Mouse (Mus musculus) neural tube, embryonic 14.5 days (tissue): Measurements from ENCODE around the gene Pank2. TPM values are rescaled to one million over a fixed set of nuclear protein-coding genes. Genes with fewer than 3 reads are reported as not detected.

Experiments used
- ATAC-seq: fragments of 200-750 bp; cut with Nextera tagmentation; 2 replicates; pipeline ENCODE4 v1.8.0; 2017; ENCODE audit warnings: low read depth, mild to moderate bottlenecking, moderate TSS enrichment, moderate library complexity
- H3K27ac ChIP-seq: fragments of 300-500 bp; sonication (generic); 2 replicates; pipeline ENCODE4 v1.5.1; 2014; ENCODE audit warnings: low read depth, mild to moderate bottlenecking, control low read depth, low read length, moderate library complexity, mixed read lengths
- H3K27me3 ChIP-seq: fragments of 300-500 bp; sonication (generic); 2 replicates; pipeline ENCODE4 v1.6.1; 2014; ENCODE audit warnings: low read length; ENCODE audit not compliant: control insufficient read depth, insufficient read depth
- H3K36me3 ChIP-seq: fragments of 300-500 bp; sonication (generic); 2 replicates; pipeline ENCODE4 v1.6.1; 2014; ENCODE audit warnings: low read length, mixed read lengths; ENCODE audit not compliant: control insufficient read depth, insufficient read depth
- H3K4me1 ChIP-seq: fragments of 300-500 bp; sonication (generic); 2 replicates; pipeline ENCODE4 v1.6.1; 2014; ENCODE audit warnings: low read length; ENCODE audit not compliant: control insufficient read depth, insufficient read depth
- H3K4me2 ChIP-seq: fragments of 300-500 bp; sonication (generic); 2 replicates; pipeline ENCODE4 v1.6.1; 2014; ENCODE audit warnings: mild to moderate bottlenecking, low read depth, low read length, control low read depth
- H3K4me3 ChIP-seq: fragments of 300-500 bp; sonication (generic); 2 replicates; pipeline ENCODE4 v1.5.1; 2014; ENCODE audit warnings: low read depth, low read length, control low read depth, mixed read lengths
- H3K9ac ChIP-seq: fragments of 300-500 bp; sonication (generic); replicated peaks from 2 replicates; pipeline ENCODE4 v1.6.1; 2014; ENCODE audit warnings: low read depth, mild to moderate bottlenecking, control low read depth, low read length, mixed read lengths
- H3K9me3 ChIP-seq: fragments of 300-500 bp; sonication (generic); 2 replicates; pipeline ENCODE4 v1.6.1; 2016; ENCODE audit warnings: low read length; ENCODE audit not compliant: control insufficient read depth
- WGBS: fragments of 180-500 bp; shearing (Covaris S2); extraction: QIAGEN DNeasy Blood & Tissue Kit; methylation state at CpG from one replicate; pipeline ENCODE4 v1.1.7; 2014; 5-methylcytosine and 5-hydroxymethylcytosine counted together
- polyA plus RNA-seq: library from polyadenylated mRNA; unstranded; fragments of >200 nt; fragmentation: Nextera tagmentation; extraction: Ambion mirVana; gene quantifications from 2 replicates; pipeline ENCODE4 v1.2.1, GENCODE M21; 2014

Gene Pank2
- polyA plus RNA-seq, 1 experiment from 2014 or later, result 28.7 TPM

- WGBS, result 53% methylated on average over 2 of the region's 2 CpGs
- no peak overlapping the region for H3K9ac ChIP-seq
- peak; percentile 24; the same call in 1 of the 2 replicates for ATAC-seq
- no peak overlapping the region for H3K27ac ChIP-seq
- no peaks in the 10 kb centered on the region for H3K27me3 ChIP-seq
- no peak overlapping the region for H3K4me2 ChIP-seq
- H3K4me1 ChIP-seq, result no peaks in the 10 kb centered on the region
- no peak overlapping the region for H3K4me3 ChIP-seq
- no peaks in the 10 kb centered on the region for H3K36me3 ChIP-seq
- no peaks in the 10 kb centered on the region for H3K9me3 ChIP-seq
Observed at GRCm38 (mm10) chr2:131254329-131254713, 8.0 kb upstream of the Pank2 start.

DNA sequence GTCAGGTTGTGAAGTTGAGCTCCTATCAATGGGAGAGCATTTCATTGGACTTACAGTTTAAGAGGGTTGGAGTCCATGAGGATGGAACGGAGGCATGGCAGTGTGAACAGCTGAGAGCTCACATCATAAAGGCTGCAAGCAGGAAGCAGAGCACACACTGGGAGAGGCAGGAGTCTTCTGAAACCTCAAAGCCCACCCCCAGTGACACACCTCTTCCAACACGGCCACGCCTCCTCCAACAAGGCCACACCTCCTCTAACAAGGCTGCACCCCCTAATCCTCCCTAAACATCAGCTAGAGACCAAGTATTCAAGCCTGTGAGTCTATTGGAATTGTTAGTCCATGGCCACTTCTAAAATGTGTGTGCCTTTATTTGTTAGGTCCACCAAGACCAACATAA lies 6.6 kb upstream of the Pank2 start:
- Histone ChIP-seq H3K4me2 (no peak overlapping the region), H3K4me3 (no peak overlapping the region), H3K9ac (no peak overlapping the region), H3K36me3 (no peaks in the 10 kb centered on the region), H3K4me1 (no peaks in the 10 kb centered on the region), H3K9me3 (no peaks in the 10 kb centered on the region), H3K27ac (no peak overlapping the region), H3K27me3 (no peaks in the 10 kb centered on the region)
- WGBS, result 59% methylated on average over 3 of the region's 3 CpGs
- no peak for ATAC-seq

GRCm38 (mm10) chr2:131258693-131259092 lies 3.6 kb upstream of the Pank2 start:
- Histone ChIP-seq H3K36me3 (no peaks in the 10 kb centered on the region), H3K9ac (no peak overlapping the region), H3K4me2 (no peak overlapping the region), H3K4me1 (peaks cover 1% of the 10 kb centered on the region), H3K27me3 (no peaks in the 10 kb centered on the region), H3K9me3 (no peaks in the 10 kb centered on the region), H3K27ac (no peak overlapping the region), H3K4me3 (no peak overlapping the region)
- 84% methylated on average over 8 of the region's 8 CpGs for WGBS
- ATAC-seq, result no peak

DNA sequence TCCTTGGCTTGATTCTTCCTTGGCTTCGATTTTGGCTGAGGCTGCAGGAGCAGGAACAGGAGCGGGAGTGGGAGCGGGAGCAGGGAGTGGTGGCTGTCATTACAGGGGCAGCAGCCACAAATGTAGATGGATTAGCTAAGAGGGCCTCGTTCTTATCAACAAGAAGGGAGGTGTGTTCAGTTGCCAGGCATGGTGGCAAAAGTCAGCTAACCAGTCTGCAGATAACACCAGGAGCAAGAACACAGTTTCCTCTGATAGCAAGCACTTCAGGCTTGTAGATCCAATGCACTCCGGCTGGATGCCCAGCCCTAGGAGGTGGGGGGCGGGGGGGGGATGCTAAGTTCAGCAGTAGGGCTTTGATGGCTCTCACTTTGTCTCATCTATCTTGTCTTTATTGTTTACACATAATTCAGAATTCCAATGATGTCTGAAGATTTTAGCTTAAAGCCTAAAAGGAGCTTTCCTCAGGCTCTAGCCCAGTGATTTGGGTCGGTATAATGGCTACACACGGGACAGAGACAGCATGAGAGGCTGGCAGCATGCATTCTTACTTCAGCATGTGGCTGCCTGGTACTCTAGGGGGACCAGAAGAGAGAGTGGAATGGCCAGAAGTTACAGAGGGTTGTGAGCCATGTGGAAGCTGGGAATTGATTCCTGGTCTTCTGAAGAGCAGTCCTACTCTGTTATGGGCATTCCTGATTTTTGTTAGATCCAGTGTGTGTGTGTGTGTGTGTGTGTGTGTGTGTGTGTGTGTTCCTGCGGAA lies 1.6 kb upstream of the Pank2 start:
- Histone ChIP-seq H3K9ac (no peak overlapping the region), H3K36me3 (no peaks in the 10 kb centered on the region), H3K4me2 (no peak overlapping the region), H3K9me3 (no peaks in the 10 kb centered on the region), H3K27me3 (no peaks in the 10 kb centered on the region), H3K4me3 (no peak overlapping the region), H3K4me1 (peaks cover 14% of the 10 kb centered on the region), H3K27ac (no peak overlapping the region)
- no peak for ATAC-seq
- WGBS, result 70% methylated on average over 9 of the region's 9 CpGs

DNA sequence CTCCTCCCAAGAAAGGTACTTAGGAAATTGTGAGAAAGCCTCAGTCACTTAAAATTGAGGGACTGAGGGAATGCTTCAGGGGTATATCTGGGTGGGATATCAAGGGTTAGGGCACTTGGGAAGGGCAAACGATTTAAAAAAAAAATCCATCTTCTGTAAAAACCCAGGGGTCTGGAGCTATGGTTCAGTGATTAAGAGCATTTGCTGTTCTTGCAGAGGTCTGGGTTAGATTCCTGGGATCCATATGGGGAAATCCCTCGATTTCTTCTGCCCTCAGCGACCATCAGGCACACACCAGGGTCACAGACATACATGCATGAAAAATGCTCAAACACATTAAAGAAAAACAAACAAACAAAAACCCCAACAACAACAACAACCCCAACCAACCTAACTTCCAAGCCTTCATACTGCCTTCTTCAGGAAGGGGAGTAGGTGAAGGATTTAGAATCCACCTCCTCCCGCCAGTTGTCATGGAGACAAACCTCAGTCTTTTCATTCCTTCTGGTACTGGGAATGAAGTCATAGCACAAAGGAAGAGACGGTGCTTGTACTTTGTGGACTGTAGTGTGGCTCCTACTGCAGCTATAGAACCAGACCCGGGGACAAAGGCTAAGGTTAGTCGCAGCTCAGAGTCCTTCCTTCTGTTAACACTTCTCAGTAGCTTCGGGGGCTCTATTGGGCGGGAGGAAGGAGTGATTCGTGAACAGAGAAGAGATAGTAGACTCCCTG lies 648 bp upstream of the Pank2 start:
- Histone ChIP-seq H3K4me2 (peak overlapping the region; percentile 48), H3K27ac (peak overlapping the region; percentile 96), H3K4me1 (peaks cover 14% of the 10 kb centered on the region), H3K9ac (peak overlapping the region; percentile 47; the same call in 1 of the 2 replicates), H3K9me3 (no peaks in the 10 kb centered on the region), H3K4me3 (peak overlapping the region; percentile 84), H3K36me3 (no peaks in the 10 kb centered on the region), H3K27me3 (no peaks in the 10 kb centered on the region)
- WGBS, result 6% methylated on average over 9 of the region's 10 CpGs
- peak; percentile 78 for ATAC-seq

- Histone ChIP-seq H3K9ac (peak overlapping the region; percentile 93), H3K4me1 (peaks cover 14% of the 10 kb centered on the region), H3K27ac (peak overlapping the region; percentile 96), H3K9me3 (no peaks in the 10 kb centered on the region), H3K4me3 (peak overlapping the region; percentile 84), H3K27me3 (no peaks in the 10 kb centered on the region), H3K4me2 (peak overlapping the region; percentile 91), H3K36me3 (no peaks in the 10 kb centered on the region)
- peak; percentile 73 for ATAC-seq
- WGBS, result under 1% methylated on average over 44 of the region's 59 CpGs
Observed at GRCm38 (mm10) chr2:131262680-131263670, 680 bp downstream of the Pank2 start.

DNA sequence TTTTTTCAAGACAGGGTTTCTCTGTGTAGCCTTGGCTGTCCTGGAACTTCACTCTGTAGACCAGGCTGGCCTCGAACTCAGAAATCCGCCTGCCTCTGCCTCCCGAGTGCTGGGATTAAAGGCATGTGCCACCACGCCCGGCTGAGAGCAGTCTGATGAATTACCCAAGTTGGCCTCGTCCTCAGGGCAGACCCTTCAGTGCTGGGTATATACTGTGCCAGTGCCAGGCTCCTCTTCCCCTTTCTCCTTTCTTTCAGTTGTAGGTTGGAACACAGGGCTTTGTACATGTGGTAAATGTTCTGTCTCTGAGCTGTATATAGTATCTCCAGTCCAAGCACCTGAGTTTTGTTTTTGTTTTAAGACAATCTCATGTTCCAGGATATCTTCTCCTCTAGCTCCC lies 1.7 kb downstream of the Pank2 start:
- WGBS, result 57% methylated on average over 6 of the region's 6 CpGs
- Histone ChIP-seq H3K4me3 (no peak overlapping the region), H3K27me3 (no peaks in the 10 kb centered on the region), H3K4me1 (peaks cover 14% of the 10 kb centered on the region), H3K27ac (no peak overlapping the region), H3K36me3 (no peaks in the 10 kb centered on the region), H3K4me2 (peak overlapping the region; percentile 91), H3K9me3 (no peaks in the 10 kb centered on the region), H3K9ac (no peak overlapping the region)
- no peak for ATAC-seq

DNA sequence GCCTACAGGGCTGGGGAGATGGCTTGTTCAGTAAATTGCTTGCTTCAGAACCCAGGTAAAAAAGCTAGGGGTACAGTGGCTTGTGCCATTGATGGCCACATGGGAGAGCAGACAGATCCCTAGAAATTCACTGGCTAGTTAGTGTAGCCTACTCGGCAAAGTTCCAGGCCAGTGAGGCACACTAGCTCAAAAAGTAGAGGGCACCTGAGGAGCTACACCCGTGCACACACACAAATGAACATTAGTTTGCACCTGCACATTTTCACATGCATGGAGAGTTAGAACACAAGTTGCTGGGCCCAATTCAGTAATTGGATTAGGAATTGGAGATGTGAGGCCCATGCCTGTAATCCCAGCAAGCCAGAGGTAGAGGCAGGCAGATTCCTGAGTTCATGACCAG lies 2.8 kb downstream of the Pank2 start:
- no peak overlapping the region for H3K4me2 ChIP-seq
- H3K4me3 ChIP-seq, result no peak overlapping the region
- WGBS, result 84% methylated on average over 2 of the region's 2 CpGs
- no peak for ATAC-seq
- peaks cover 14% of the 10 kb centered on the region for H3K4me1 ChIP-seq
- H3K9me3 ChIP-seq, result no peaks in the 10 kb centered on the region
- no peaks in the 10 kb centered on the region for H3K27me3 ChIP-seq
- no peak overlapping the region for H3K9ac ChIP-seq
- H3K36me3 ChIP-seq, result no peaks in the 10 kb centered on the region
- no peak overlapping the region for H3K27ac ChIP-seq
